Comparison of ENCODE assay signal across 11 mouse cellular contexts in genomic region chr14:31182786-31183290, GRCm38 (mm10). TPM values are rescaled to one million over a fixed set of nuclear protein-coding genes. Genes with fewer than 3 reads are reported as not detected.
DNase-seq lines count a peak whose midpoint lies in the region; ATAC-seq and TF ChIP-seq lines count a peak whose summit lies in the region.
"Had no signal": no experiment of that assay in that cellular context is flagged by ENCODE, and none has a peak within 500 bp of the region (broad histone marks: within the 10 kb centered on the region; RNA-seq: fewer than 3 reads in every experiment).

No protein-coding gene starts in this region.

- H3K9me3 ChIP-seq in heart, embryonic 10.5 days, result no peaks in the 10 kb centered on the region
- no peaks in the 10 kb centered on the region for H3K9me3 ChIP-seq in liver, embryonic 13.5 days (replicated peaks)

- H3K4me2 ChIP-seq in liver, embryonic 13.5 days, result no peak overlapping the region

- peaks cover 25% of the 10 kb centered on the region for H3K4me1 ChIP-seq in heart, embryonic 10.5 days
- H3K4me1 ChIP-seq in spleen, adult 2 months (ENCODE audit: control insufficient read depth, insufficient read depth, insufficient read length), result peaks cover 3% of the 10 kb centered on the region; the same call in 1 of the 2 replicates
- peaks cover 39% of the 10 kb centered on the region for H3K4me1 ChIP-seq in liver, embryonic 13.5 days (replicated peaks)

- H3K27me3 ChIP-seq in heart, embryonic 10.5 days (ENCODE audit: insufficient read depth, poor library complexity, severe bottlenecking), result no peaks in the 10 kb centered on the region
- no peaks in the 10 kb centered on the region for H3K27me3 ChIP-seq in spleen, adult 2 months (ENCODE audit: control insufficient read depth, insufficient read depth, low read length)
- no peaks in the 10 kb centered on the region for H3K27me3 ChIP-seq in liver, embryonic 13.5 days

- WGBS in heart, embryonic 10.5 days, result 60% methylated on average over 2 of the region's 2 CpGs
- WGBS in spleen, adult 2 months, result 87% methylated on average over 2 of the region's 2 CpGs
- WGBS in liver, embryonic 13.5 days (ENCODE audit: insufficient replicate concordance), result 68% methylated on average over 2 of the region's 2 CpGs

- no peak overlapping the region; the same call in 1 of the 2 replicates for H3K9ac ChIP-seq in liver, embryonic 13.5 days

- no peak overlapping the region for H3K4me3 ChIP-seq in heart, embryonic 10.5 days
- no peak overlapping the region for H3K4me3 ChIP-seq in spleen, adult 2 months (ENCODE audit: extremely low read depth, insufficient read depth, insufficient read length)
- H3K4me3 ChIP-seq in liver, embryonic 13.5 days (replicated peaks), result no peak overlapping the region

- no peak for TF ChIP-seq POLR2A in spleen, adult 2 months (IDR thresholded peaks at IDR 0.05; ENCODE audit: low read depth, low read length)

- ATAC-seq in liver, embryonic 13.5 days (ENCODE audit: low read depth), result peak; percentile 57
- no peak for ATAC-seq in erythroblast, adult 5-6 weeks (replicated peaks; ENCODE audit: low FRiP score, poor library complexity, severe bottlenecking)

- peak; percentile 98 for DNase-seq in heart, adult 11 months
- DNase-seq in heart, embryonic 10.5 days (ENCODE audit: low spot score), result no peak
- DNase-seq in spleen, adult 2 months (ENCODE audit: low read depth in 1 of 2, low spot score in 2 of 2), result no peak
- no peak for DNase-seq in spleen, adult 18-20 months
- no peak for DNase-seq in liver, embryonic 13.5 days
- DNase-seq in adrenal gland, postnatal 10 days, result no peak
- no peak for DNase-seq in adrenal gland, adult (ENCODE audit: inconsistent age in 2 of 2, low spot score in 1 of 2)
- DNase-seq: adrenal gland, adult 2 months; cerebellum, postnatal 14 days had no signal

- no peak overlapping the region for H3K27ac ChIP-seq in heart, embryonic 10.5 days
- peak overlapping the region; percentile 52; the same call in 1 of the 2 replicates for H3K27ac ChIP-seq in spleen, adult 2 months (ENCODE audit: insufficient read depth, low read length)
- peak overlapping the region; percentile 70 for H3K27ac ChIP-seq in liver, embryonic 13.5 days

- peaks cover 98% of the 10 kb centered on the region for H3K36me3 ChIP-seq in heart, embryonic 10.5 days
- peaks cover 63% of the 10 kb centered on the region for H3K36me3 ChIP-seq in spleen, adult 2 months (ENCODE audit: control insufficient read depth, insufficient read depth, low read length)
- H3K36me3 ChIP-seq in liver, embryonic 13.5 days, result peaks cover 97% of the 10 kb centered on the region

- TF ChIP-seq CTCF in spleen, adult 2 months (IDR thresholded peaks at IDR 0.05; ENCODE audit: extremely low read depth, insufficient read depth, insufficient read length, insufficient replicate concordance), result no peak

RNA-seq across cellular contexts. Expression of gene Stab1, which starts 14.4 kb away (rescaled TPM):
- 28.9 and 30.2 TPM in 2 replicates for polyA plus RNA-seq in heart, embryonic 10.5 days (2016; fragmentation: Nextera tagmentation; extraction: Ambion mirVana)
- polyA plus RNA-seq in spleen, adult 2 months (2012; rRNA removed), result 42.1 and 44.3 TPM in 2 replicates
- polyA plus RNA-seq in liver, embryonic 13.5 days (2015; fragmentation: Nextera tagmentation; extraction: Ambion mirVana), result 18.5 and 19.2 TPM in 2 replicates
- total RNA-seq in adrenal gland, postnatal 10 days (2021), result 10 to 100 TPM; 74.3 to 74.8 TPM
- total RNA-seq in erythroblast, adult 5-6 weeks (2015; ENCODE audit: low replicate concordance), result not detected in 2 replicates
- 0.70 TPM in 1 of 2 replicates, not detected in the other for total RNA-seq in erythroblast, adult 5-6 weeks (2017; ENCODE audit: low replicate concordance)

RNA-seq across cellular contexts. Expression of gene Tnnc1, which starts 25.3 kb away (rescaled TPM):
- polyA plus RNA-seq in heart, embryonic 10.5 days (2016; fragmentation: Nextera tagmentation; extraction: Ambion mirVana), result 1,899 and 2,942 TPM in 2 replicates
- 0.18 and 0.62 TPM in 2 replicates for polyA plus RNA-seq in spleen, adult 2 months (2012; rRNA removed)
- polyA plus RNA-seq in liver, embryonic 13.5 days (2015; fragmentation: Nextera tagmentation; extraction: Ambion mirVana), result 21.1 and 25.3 TPM in 2 replicates
- total RNA-seq in adrenal gland, postnatal 10 days (2021), result 10 to 100 TPM; 11.1 to 45.0 TPM
- not detected in 2 replicates for total RNA-seq in erythroblast, adult 5-6 weeks (2015; ENCODE audit: low replicate concordance)
- total RNA-seq in erythroblast, adult 5-6 weeks (2017; ENCODE audit: low replicate concordance), result not detected in 2 replicates
- total RNA-seq: MEL had no signal

RNA-seq across cellular contexts. Expression of gene Nisch, which starts 33.9 kb away (rescaled TPM):
- polyA plus RNA-seq in heart, embryonic 10.5 days (2016; fragmentation: Nextera tagmentation; extraction: Ambion mirVana), result 457 and 500 TPM in 2 replicates
- polyA plus RNA-seq in spleen, adult 2 months (2012; rRNA removed), result 257 and 263 TPM in 2 replicates
- polyA plus RNA-seq in liver, embryonic 13.5 days (2015; fragmentation: Nextera tagmentation; extraction: Ambion mirVana), result 77.9 and 84.9 TPM in 2 replicates
- total RNA-seq in adrenal gland, postnatal 10 days (2021), result 100 to 1,000 TPM; 224 to 328 TPM
- 30.2 and 34.1 TPM in 2 replicates for total RNA-seq in erythroblast, adult 5-6 weeks (2015; ENCODE audit: low replicate concordance)
- 19.5 and 21.8 TPM in 2 replicates for total RNA-seq in erythroblast, adult 5-6 weeks (2017; ENCODE audit: low replicate concordance)

RNA-seq across cellular contexts. Expression of gene Sema3g, which starts 34.8 kb away (rescaled TPM):
- 0.47 and 0.54 TPM in 2 replicates for polyA plus RNA-seq in heart, embryonic 10.5 days (2016; fragmentation: Nextera tagmentation; extraction: Ambion mirVana)
- polyA plus RNA-seq in spleen, adult 2 months (2012; rRNA removed), result 4.0 and 4.3 TPM in 2 replicates
- 0.02 and 0.05 TPM in 2 replicates for polyA plus RNA-seq in liver, embryonic 13.5 days (2015; fragmentation: Nextera tagmentation; extraction: Ambion mirVana)
- 10 to 100 TPM; 12.1 to 12.3 TPM for total RNA-seq in adrenal gland, postnatal 10 days (2021)
- not detected in 2 replicates for total RNA-seq in erythroblast, adult 5-6 weeks (2015; ENCODE audit: low replicate concordance)
- total RNA-seq in erythroblast, adult 5-6 weeks (2017; ENCODE audit: low replicate concordance), result not detected in 2 replicates

RNA-seq across cellular contexts. Expression of gene Nt5dc2, which starts 52.0 kb away (rescaled TPM):
- polyA plus RNA-seq in heart, embryonic 10.5 days (2016; fragmentation: Nextera tagmentation; extraction: Ambion mirVana), result 422 and 507 TPM in 2 replicates
- polyA plus RNA-seq in spleen, adult 2 months (2012; rRNA removed), result 30.3 and 46.4 TPM in 2 replicates
- polyA plus RNA-seq in liver, embryonic 13.5 days (2015; fragmentation: Nextera tagmentation; extraction: Ambion mirVana), result 174 and 196 TPM in 2 replicates
- 10 to 100 TPM; 52.0 to 52.6 TPM for total RNA-seq in adrenal gland, postnatal 10 days (2021)
- 12.3 and 18.4 TPM in 2 replicates for total RNA-seq in erythroblast, adult 5-6 weeks (2015; ENCODE audit: low replicate concordance)
- 5.0 and 30.4 TPM in 2 replicates for total RNA-seq in erythroblast, adult 5-6 weeks (2017; ENCODE audit: low replicate concordance)

Comparison
In these comparisons a context has a peak if more than half of its experiments do, and no peak if none do; other contexts are left out.
1. RNA of gene Tnnc1, which starts 25.3 kb away (polyA plus RNA-seq): 1,899 to 2,942 TPM in heart, embryonic 10.5 days; 21.1 to 25.3 TPM in liver, embryonic 13.5 days and 0.18 to 0.62 TPM in spleen, adult 2 months; every median in the first group is over 10 times any median in the second.